In the genomic region with DNA sequence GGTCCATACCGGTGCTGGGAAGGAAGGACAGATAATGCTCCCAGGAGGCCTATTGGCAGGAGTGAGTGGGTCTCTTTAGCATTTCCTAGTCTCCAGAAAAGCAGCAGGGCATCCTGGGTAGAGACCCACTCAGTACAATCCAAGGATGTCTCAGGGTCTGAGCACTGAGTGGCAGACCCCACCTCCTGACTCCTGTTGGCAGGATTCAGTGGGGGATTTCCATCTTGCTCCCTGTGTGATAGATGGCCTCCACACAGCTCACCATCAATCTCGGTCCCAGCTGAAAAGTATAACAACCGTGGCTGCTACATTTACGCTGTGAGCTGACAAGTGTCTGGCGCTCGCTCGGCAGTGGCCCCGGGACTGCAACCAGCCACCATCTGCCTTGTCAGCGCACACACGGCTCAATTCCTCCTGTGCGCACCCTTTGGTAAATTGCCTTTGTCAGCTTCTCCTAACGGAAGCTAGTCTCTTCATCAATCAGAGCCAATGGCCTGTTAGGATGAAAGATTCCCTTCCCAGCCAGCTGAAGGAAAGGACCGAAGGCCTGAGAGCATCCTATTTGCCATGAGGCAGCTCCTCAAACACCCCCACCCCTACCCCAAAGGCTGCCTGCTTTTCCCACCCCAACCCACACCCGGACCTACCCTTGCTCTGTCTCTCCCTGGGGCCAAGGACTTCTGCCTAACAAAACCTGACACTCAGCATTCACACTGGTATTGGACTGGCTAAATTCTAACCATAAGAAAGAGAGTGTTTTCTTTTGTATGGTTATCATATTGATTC, we compare ENCODE assay signal across 15 mouse cellular contexts.
DNase-seq lines count a peak whose midpoint lies in the region; ATAC-seq lines count a peak whose summit lies in the region.
"Had no signal": no experiment of that assay in that cellular context is flagged by ENCODE, and none has a peak within 500 bp of the region (broad histone marks: within the 10 kb centered on the region; RNA-seq: fewer than 3 reads in every experiment).

No protein-coding gene starts in this region.

- H3K4me3 ChIP-seq in forebrain, embryonic 15.5 days: no peak overlapping the region
- no peak overlapping the region for H3K4me3 ChIP-seq in forebrain, embryonic 11.5 days (ENCODE audit: low read depth, low read length)
- no peak overlapping the region for H3K4me3 ChIP-seq in embryonic facial prominence, embryonic 14.5 days (ENCODE audit: low read depth, low read length)
- H3K4me3 ChIP-seq: heart, embryonic 13.5 days had no signal

- peak; percentile 42 for ATAC-seq in forebrain, embryonic 15.5 days (replicated peaks)
- no peak for ATAC-seq in forebrain, embryonic 11.5 days (replicated peaks; ENCODE audit: low FRiP score)
- ATAC-seq in embryonic facial prominence, embryonic 14.5 days (ENCODE audit: low read depth): 0 out of 2 replicates have a peak, but pooled peaks have one; percentile 18
- ATAC-seq: activated CD4-positive, CD25-positive, alpha-beta regulatory T cell, adult 4 months; inflammation-experienced regulatory T-cells, adult 6 months had no signal

- 80% methylated on average over 14 of the region's 14 CpGs for WGBS in forebrain, embryonic 15.5 days
- 90% methylated on average over 14 of the region's 14 CpGs for WGBS in forebrain, embryonic 11.5 days
- 75% methylated on average over 14 of the region's 14 CpGs for WGBS in embryonic facial prominence, embryonic 14.5 days

- H3K36me3 ChIP-seq in forebrain, embryonic 15.5 days: no peaks in the 10 kb centered on the region
- no peaks in the 10 kb centered on the region for H3K36me3 ChIP-seq in forebrain, embryonic 11.5 days (ENCODE audit: control insufficient read depth, insufficient read depth, low read length)
- no peaks in the 10 kb centered on the region for H3K36me3 ChIP-seq in embryonic facial prominence, embryonic 14.5 days (ENCODE audit: control insufficient read depth, insufficient read depth, low read length)
- H3K36me3 ChIP-seq: heart, embryonic 13.5 days had no signal

- no peaks in the 10 kb centered on the region for H3K27me3 ChIP-seq in forebrain, embryonic 15.5 days
- H3K27me3 ChIP-seq in forebrain, embryonic 11.5 days (ENCODE audit: control insufficient read depth, insufficient read depth, low read length): no peaks in the 10 kb centered on the region
- H3K27me3 ChIP-seq in embryonic facial prominence, embryonic 14.5 days (replicated peaks; ENCODE audit: control insufficient read depth, insufficient read depth, low read length): no peaks in the 10 kb centered on the region
- H3K27me3 ChIP-seq: heart, embryonic 13.5 days had no signal

- no peak for DNase-seq in forebrain, embryonic 11.5 days (ENCODE audit: low spot score)
- DNase-seq in cerebellum, adult 18-20 months: peak; percentile 48 to 50
- no peak for DNase-seq in embryonic facial prominence, embryonic 14.5 days (ENCODE audit: low spot score)
- DNase-seq in mesoderm, embryonic 11.5 days (ENCODE audit: low read depth, low spot score): peak; percentile 41
- no peak for DNase-seq in heart, adult 8-10 months (ENCODE audit: low spot score)
- no peak for DNase-seq in layer of hippocampus, postnatal 25 days (ENCODE audit: extremely low spot score in 1 of 2, low spot score in 1 of 2)
- no peak for DNase-seq in thymus, postnatal 4 days
- DNase-seq: liver; lung, postnatal 14 days; thymus, adult 2 months had no signal

- no peak overlapping the region for H3K4me2 ChIP-seq in forebrain, embryonic 15.5 days (replicated peaks)
- H3K4me2 ChIP-seq in forebrain, embryonic 11.5 days (ENCODE audit: low read depth, low read length, severe bottlenecking): no peak overlapping the region
- H3K4me2 ChIP-seq in embryonic facial prominence, embryonic 14.5 days (ENCODE audit: low read depth, low read length): no peak overlapping the region
- H3K4me2 ChIP-seq: heart, embryonic 13.5 days had no signal

- H3K4me1 ChIP-seq in forebrain, embryonic 15.5 days: 0 out of 2 replicates have a peak, but pooled peaks cover 5% of the 10 kb centered on the region
- no peaks in the 10 kb centered on the region for H3K4me1 ChIP-seq in forebrain, embryonic 11.5 days (replicated peaks; ENCODE audit: control insufficient read depth, insufficient read depth, low read length)
- 0 out of 2 replicates have a peak, but pooled peaks cover 4% of the 10 kb centered on the region for H3K4me1 ChIP-seq in embryonic facial prominence, embryonic 14.5 days (ENCODE audit: control insufficient read depth, insufficient read depth, low read length)
- H3K4me1 ChIP-seq: heart, embryonic 13.5 days had no signal

- H3K27ac ChIP-seq in forebrain, embryonic 15.5 days (replicated peaks): no peak overlapping the region
- no peak overlapping the region for H3K27ac ChIP-seq in forebrain, embryonic 11.5 days (ENCODE audit: low read depth, low read length)
- no peak overlapping the region for H3K27ac ChIP-seq in embryonic facial prominence, embryonic 14.5 days (replicated peaks; ENCODE audit: low read depth, low read length)
- H3K27ac ChIP-seq: heart, embryonic 13.5 days; kidney, postnatal 0 days had no signal

- H3K9me3 ChIP-seq in forebrain, embryonic 15.5 days: no peaks in the 10 kb centered on the region
- H3K9me3 ChIP-seq in forebrain, embryonic 11.5 days (ENCODE audit: control insufficient read depth, low read length): no peaks in the 10 kb centered on the region
- H3K9me3 ChIP-seq in embryonic facial prominence, embryonic 14.5 days (ENCODE audit: control insufficient read depth, low read length): no peaks in the 10 kb centered on the region
- H3K9me3 ChIP-seq: heart, embryonic 13.5 days had no signal

- no peak overlapping the region for H3K9ac ChIP-seq in forebrain, embryonic 15.5 days (replicated peaks)
- no peak overlapping the region for H3K9ac ChIP-seq in forebrain, embryonic 11.5 days (ENCODE audit: low read length)
- no peak overlapping the region for H3K9ac ChIP-seq in embryonic facial prominence, embryonic 14.5 days (ENCODE audit: low read depth, low read length)
- H3K9ac ChIP-seq: heart, embryonic 13.5 days had no signal

Comparison
In these comparisons a context has a peak if more than half of its experiments do, and no peak if none do; other contexts are left out.
1. DNase-seq: peak in cerebellum, adult 18-20 months (2 of 2) and mesoderm, embryonic 11.5 days (single experiment); none in forebrain, embryonic 11.5 days (single experiment), embryonic facial prominence, embryonic 14.5 days (single experiment), heart, adult 8-10 months (single experiment), layer of hippocampus, postnatal 25 days (0 of 2) and thymus, postnatal 4 days (single experiment).